Comparison of ENCODE assay signal across 7 mouse cellular contexts in the genomic region with DNA sequence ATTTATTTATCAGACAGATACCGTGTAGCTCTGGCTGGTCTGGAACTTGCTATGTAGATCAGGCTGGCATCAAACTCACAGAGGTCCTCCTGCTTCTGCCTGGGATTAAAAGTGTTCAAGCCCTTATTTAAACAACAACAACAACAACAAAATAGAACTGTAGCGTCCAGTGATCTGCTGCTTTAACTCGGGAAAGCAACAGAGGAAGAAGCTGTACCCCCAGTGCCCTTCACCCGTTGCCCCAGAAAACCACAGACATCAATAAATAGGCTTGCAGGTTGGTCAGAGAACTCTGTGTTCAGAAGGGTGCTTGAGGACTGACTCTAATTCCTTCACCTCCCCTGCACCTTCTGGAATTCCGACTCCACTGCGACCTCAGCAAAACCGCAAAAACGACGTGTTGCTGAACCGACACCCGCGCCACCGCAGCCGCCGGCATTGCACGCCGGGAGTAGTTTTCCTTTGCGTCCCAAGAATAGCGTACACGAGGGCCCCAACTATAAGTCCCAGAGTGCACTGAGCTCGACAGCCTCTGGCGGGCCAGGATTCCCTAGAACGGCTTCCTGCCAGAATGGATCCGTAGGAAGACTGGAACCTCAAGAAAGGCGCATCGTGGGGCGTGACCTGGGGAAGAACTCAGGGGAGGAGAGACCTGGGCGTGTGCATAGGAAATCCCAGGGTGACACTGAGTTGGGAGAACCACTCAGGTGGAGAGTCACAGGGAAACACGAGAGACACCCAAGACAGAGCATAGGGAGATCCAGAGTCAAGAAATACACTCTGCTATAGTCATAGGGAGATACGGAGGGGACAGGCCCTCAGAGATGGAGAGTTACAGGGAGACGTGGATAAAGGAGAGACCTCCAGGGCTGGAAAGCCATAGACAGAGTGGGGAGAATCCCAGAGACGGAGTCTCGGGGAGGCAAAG. TPM values are rescaled to one million over a fixed set of nuclear protein-coding genes. Genes with fewer than 3 reads are reported as not detected.
DNase-seq lines count a peak whose midpoint lies in the region; ATAC-seq and TF ChIP-seq lines count a peak whose summit lies in the region.

No protein-coding gene starts in this region.

- peak overlapping the region; percentile 69 for H3K27ac ChIP-seq in heart, embryonic 16.5 days (ENCODE audit: low read length)
- H3K27ac ChIP-seq in limb, embryonic 11.5 days (replicated peaks; ENCODE audit: low read depth, low read length): no peak overlapping the region

- H3K4me2 ChIP-seq in heart, embryonic 16.5 days (ENCODE audit: low read depth, low read length): peak overlapping the region; percentile 75
- H3K4me2 ChIP-seq in limb, embryonic 11.5 days (ENCODE audit: low read depth, severe bottlenecking): peak overlapping the region; percentile 27
- peak overlapping the region; percentile 69 for H3K4me2 ChIP-seq in myocyte (ENCODE audit: low read depth)

- TF ChIP-seq POLR2A in myocyte (IDR thresholded peaks at IDR 0.05; ENCODE audit: insufficient read length, low read depth): no peak

- peak; percentile 34 for DNase-seq in urinary bladder, postnatal 14 days (ENCODE audit: low spot score)
- DNase-seq in urinary bladder, adult 18-20 months (ENCODE audit: low spot score in 2 of 2): no peak
- DNase-seq in embryo, embryonic 9.5 days (ENCODE audit: extremely low spot score): peak; percentile 47
- DNase-seq in limb, embryonic 11.5 days (ENCODE audit: low spot score): peak; percentile 55
- no peak for DNase-seq in thymus, postnatal 10 days (ENCODE audit: low spot score in 2 of 2)

- H3K9ac ChIP-seq in heart, embryonic 16.5 days (ENCODE audit: low read length): peak overlapping the region; percentile 66
- no peak overlapping the region for H3K9ac ChIP-seq in limb, embryonic 11.5 days (ENCODE audit: low read length)

- H3ac ChIP-seq in myocyte (ENCODE audit: control insufficient read depth, insufficient read length): no peak overlapping the region

- peaks cover 11% of the 10 kb centered on the region for H3K79me2 ChIP-seq in myocyte (ENCODE audit: control insufficient read depth, insufficient read depth)

- H3K27me3 ChIP-seq in heart, embryonic 16.5 days (ENCODE audit: control insufficient read depth, insufficient read depth, low read length): peaks cover 14% of the 10 kb centered on the region
- peaks cover 41% of the 10 kb centered on the region for H3K27me3 ChIP-seq in limb, embryonic 11.5 days (ENCODE audit: control insufficient read depth, insufficient read depth, low read length)
- H3K27me3 ChIP-seq in myocyte (ENCODE audit: control insufficient read depth, insufficient read depth, insufficient read length): no peaks in the 10 kb centered on the region

- 5% methylated on average over 33 of the region's 33 CpGs for WGBS in heart, embryonic 16.5 days
- 8% methylated on average over 33 of the region's 33 CpGs for WGBS in limb, embryonic 11.5 days

- peak; percentile 69 for ATAC-seq in heart, embryonic 16.5 days (replicated peaks; ENCODE audit: extremely low read depth, insufficient read depth, low FRiP score)
- no peak for ATAC-seq in limb, embryonic 11.5 days (ENCODE audit: insufficient number of reproducible peaks, low FRiP score, low TSS enrichment, low read depth)

- peak overlapping the region; percentile 46 for H3K4me3 ChIP-seq in heart, embryonic 16.5 days (ENCODE audit: low read length)
- H3K4me3 ChIP-seq in limb, embryonic 11.5 days (ENCODE audit: low read depth, low read length): no peak overlapping the region
- H3K4me3 ChIP-seq in myocyte: no peak overlapping the region

- no peaks in the 10 kb centered on the region for H3K9me3 ChIP-seq in heart, embryonic 16.5 days (replicated peaks; ENCODE audit: control insufficient read depth, low read length)
- no peaks in the 10 kb centered on the region; the same call in 1 of the 2 replicates for H3K9me3 ChIP-seq in limb, embryonic 11.5 days (ENCODE audit: control insufficient read depth, low read length)

- H3K36me3 ChIP-seq in heart, embryonic 16.5 days (ENCODE audit: control insufficient read depth, insufficient read depth): peaks cover 25% of the 10 kb centered on the region
- H3K36me3 ChIP-seq in limb, embryonic 11.5 days (ENCODE audit: control insufficient read depth, insufficient read depth, low read length): no peaks in the 10 kb centered on the region
- peaks cover 29% of the 10 kb centered on the region for H3K36me3 ChIP-seq in myocyte (ENCODE audit: control insufficient read depth, insufficient read depth)

- H3K4me1 ChIP-seq in heart, embryonic 16.5 days (ENCODE audit: control insufficient read depth, insufficient read depth, low read length): peaks cover 51% of the 10 kb centered on the region
- peaks cover 10% of the 10 kb centered on the region for H3K4me1 ChIP-seq in limb, embryonic 11.5 days (ENCODE audit: control insufficient read depth, insufficient read depth, low read length)

TF ChIP-seq in myocyte, 11 proteins besides CTCF, POLR2A, EP300 and RAD21:
- TF ChIP-seq POLR2AphosphoS2 (IDR thresholded peaks at IDR 0.05; ENCODE audit: insufficient read length, low read depth) (peak; percentile 87), MAX (IDR thresholded peaks at IDR 0.05; ENCODE audit: low read depth) (no peak)
TF ChIP-seq in myocyte: peak in this region for 1.

RNA-seq across cellular contexts. Expression of gene Prkcg, which starts 12.9 kb away (rescaled TPM):
- 0.32 and 0.33 TPM in 2 replicates for polyA plus RNA-seq in heart, embryonic 16.5 days (2015; fragmentation: Nextera tagmentation; extraction: Ambion mirVana)
- polyA plus RNA-seq in limb, embryonic 11.5 days (2014; fragmentation: Nextera tagmentation; extraction: Ambion mirVana): 0.07 and 0.12 TPM in 2 replicates
- polyA plus RNA-seq in myocyte (2012; fragmentation: generic; extraction: Trizol): 0.50 TPM

RNA-seq across cellular contexts. Expression of gene Myadm, which starts 13.0 kb away (rescaled TPM):
- 220 and 238 TPM in 2 replicates for polyA plus RNA-seq in heart, embryonic 16.5 days (2015; fragmentation: Nextera tagmentation; extraction: Ambion mirVana)
- polyA plus RNA-seq in limb, embryonic 11.5 days (2014; fragmentation: Nextera tagmentation; extraction: Ambion mirVana): 37.7 and 40.2 TPM in 2 replicates
- polyA plus RNA-seq in myocyte (2012; fragmentation: generic; extraction: Trizol): 209 TPM

RNA-seq across cellular contexts. Expression of gene Cacng7, which starts 30.9 kb away (rescaled TPM):
- polyA plus RNA-seq in heart, embryonic 16.5 days (2015; fragmentation: Nextera tagmentation; extraction: Ambion mirVana): 0.16 TPM in 1 of 2 replicates, not detected in the other
- 2.0 and 2.6 TPM in 2 replicates for polyA plus RNA-seq in limb, embryonic 11.5 days (2014; fragmentation: Nextera tagmentation; extraction: Ambion mirVana)
- polyA plus RNA-seq in myocyte (2012; fragmentation: generic; extraction: Trizol): 0.72 TPM

RNA-seq across cellular contexts. Expression of gene Nlrp12, which starts 52.4 kb away (rescaled TPM):
- not detected in 2 replicates for polyA plus RNA-seq in heart, embryonic 16.5 days (2015; fragmentation: Nextera tagmentation; extraction: Ambion mirVana)
- polyA plus RNA-seq in limb, embryonic 11.5 days (2014; fragmentation: Nextera tagmentation; extraction: Ambion mirVana): not detected in 2 replicates
- not detected for polyA plus RNA-seq in myocyte (2012; fragmentation: generic; extraction: Trizol)

Comparison
In these comparisons a context has a peak if more than half of its experiments do, and no peak if none do; other contexts are left out.
1. DNase-seq: peak in urinary bladder, postnatal 14 days (single experiment), embryo, embryonic 9.5 days (single experiment) and limb, embryonic 11.5 days (single experiment); none in urinary bladder, adult 18-20 months (0 of 2) and thymus, postnatal 10 days (0 of 2).
2. Peak in every context shown above with its lines, with median percentiles within 50 percentile points of each other: H3K4me2 ChIP-seq.